Mouse (Mus musculus): Measurements from ENCODE around the gene Qtrt1.

- TF ChIP-seq POLR2A (IDR thresholded peaks at IDR 0.05; ENCODE audit: insufficient read depth, low read depth, low read length) (no peak), CTCF (IDR thresholded peaks at IDR 0.05; ENCODE audit: insufficient read depth, low read depth, low read length) (no peak)
Measured at GRCm38 (mm10) chr9:21433766-21434165, 22.1 kb downstream of the Qtrt1 start.
